Mouse (Mus musculus) right cerebral cortex, postnatal 4 days (tissue): ENCODE data around the gene Syngr3.

ENCODE experiments used
- DNase-seq: peaks from one replicate; pipeline ENCODE4 v3.0.0-alpha.2; 2022

Syngr3 gene

GRCm38 (mm10) chr17:24644030-24644715 lies 45.6 kb downstream of the Syngr3 start:
- no peak for DNase-seq

- DNase-seq = no peak
Observed at GRCm38 (mm10) chr17:24642791-24643343, 46.9 kb downstream of the Syngr3 start.

GRCm38 (mm10) chr17:24641944-24642343 lies 47.8 kb downstream of the Syngr3 start:
- DNase-seq = no peak

- DNase-seq = no peak
Observed at GRCm38 (mm10) chr17:24640581-24640980, 49.2 kb downstream of the Syngr3 start.

GRCm38 (mm10) chr17:24640119-24640518 lies 49.6 kb downstream of the Syngr3 start:
- DNase-seq = no peak

GRCm38 (mm10) chr17:24639571-24639988 lies 50.2 kb downstream of the Syngr3 start:
- no peak for DNase-seq

- DNase-seq = no peak
Observed at GRCm38 (mm10) chr17:24638840-24639239, 50.9 kb downstream of the Syngr3 start.

- DNase-seq = no peak
Observed at GRCm38 (mm10) chr17:24638214-24638613, 51.5 kb downstream of the Syngr3 start.

GRCm38 (mm10) chr17:24636781-24637481 lies 52.8 kb downstream of the Syngr3 start:
- DNase-seq = no peak

- no peak for DNase-seq
Observed at GRCm38 (mm10) chr17:24635694-24636093, 54.1 kb downstream of the Syngr3 start.
